ENCODE assay signal across 21 mouse cellular contexts in genomic region chr6:116618073-116618472, GRCm38 (mm10). TPM values are rescaled to one million over a fixed set of nuclear protein-coding genes. Genes with fewer than 3 reads are reported as not detected.
"Had no signal": no experiment of that assay in that cellular context is flagged by ENCODE, and none has a peak within 500 bp of the region (broad histone marks: within the 10 kb centered on the region; RNA-seq: fewer than 3 reads in every experiment).

No protein-coding gene starts in this region.

- H3K4me2 ChIP-seq: midbrain, embryonic 12.5 days; stomach, embryonic 15.5 days had no signal

- H3K36me3 ChIP-seq: limb, embryonic 10.5 days; midbrain, embryonic 12.5 days; stomach, embryonic 15.5 days had no signal

- ATAC-seq: midbrain, embryonic 16.5 days had no signal

- H3K27me3 ChIP-seq: megakaryocyte, embryonic 14.5 days; midbrain, embryonic 12.5 days; stomach, embryonic 15.5 days had no signal

- H3K9ac ChIP-seq: liver, embryonic 14.5 days; midbrain, embryonic 12.5 days; stomach, embryonic 15.5 days had no signal

- H3K4me1 ChIP-seq: limb, embryonic 10.5 days; midbrain, embryonic 12.5 days; stomach, embryonic 15.5 days had no signal

- H3K4me3 ChIP-seq: limb, embryonic 10.5 days; megakaryocyte, embryonic 14.5 days; midbrain, embryonic 12.5 days; stomach, embryonic 15.5 days had no signal

- H3K9me3 ChIP-seq: limb, embryonic 10.5 days; megakaryocyte, embryonic 14.5 days; midbrain, embryonic 12.5 days; stomach, embryonic 15.5 days had no signal

- H3K27ac ChIP-seq: limb, embryonic 10.5 days; liver, embryonic 14.5 days; macrophage; midbrain, embryonic 12.5 days; stomach, embryonic 15.5 days had no signal

- DNase-seq: kidney, postnatal 14 days; lung, adult 2 months; lung, postnatal 14 days; right cerebral cortex, postnatal 14 days; thymus, postnatal 36 days had no signal

RNA-seq across cellular contexts. Expression of gene Olfr215, which starts 34.1 kb away (rescaled TPM):
- total RNA-seq: layer of hippocampus, adult 18-20 months; layer of hippocampus, postnatal 10 days; left cerebral cortex, postnatal 14 days had no signal
- polyA plus RNA-seq: intestine, embryonic 14.5 days; kidney, embryonic 14.5 days; limb, embryonic 10.5 days; limb, embryonic 14.5 days; liver, embryonic 14.5 days; lung, adult 2 months; macrophage; midbrain, embryonic 12.5 days; midbrain, embryonic 16.5 days; neural tube, embryonic 14.5 days; spleen, adult 2 months; stomach, embryonic 15.5 days; thymus, postnatal 0 days had no signal
